Mouse (Mus musculus): ENCODE measurements around the gene Gm42878. TPM values are rescaled to one million over a fixed set of nuclear protein-coding genes. Genes with fewer than 3 reads are reported as not detected.

Gene Gm42878
- polyA plus RNA-seq, 1 experiment, result not detected

DNA sequence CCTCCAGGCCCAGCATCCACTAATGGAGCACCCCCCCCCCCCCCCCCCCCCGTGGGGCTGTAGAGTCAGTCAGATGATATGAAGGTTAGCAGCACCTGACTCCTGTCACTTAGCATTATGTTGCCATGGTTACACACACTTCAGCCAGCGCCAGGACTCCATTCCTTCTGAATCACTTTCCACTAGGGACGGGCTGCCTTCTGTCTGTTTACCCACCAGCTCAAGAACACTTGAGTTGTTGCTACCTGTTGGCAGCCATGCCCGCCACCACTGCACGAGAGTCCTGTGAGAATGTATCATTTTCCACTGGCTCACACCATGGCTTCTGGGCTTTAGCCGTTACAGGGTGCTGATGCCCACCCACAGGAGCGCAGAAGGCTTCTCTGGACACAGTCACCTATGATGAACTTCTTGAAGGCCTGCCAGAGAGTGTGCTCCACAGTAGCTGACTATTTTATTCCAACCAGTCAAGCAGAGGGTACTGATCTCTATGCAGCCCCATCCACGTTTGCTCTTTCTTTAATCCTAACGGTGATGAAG, 24.7 kb upstream of the Gm42878 start:
- no peak overlapping the region for H3K4me3 ChIP-seq (ENCODE audit: insufficient read depth, low read length)
- TF ChIP-seq POLR2A (IDR thresholded peaks at IDR 0.05; ENCODE audit: low read depth, low read length) (no peak), CTCF (IDR thresholded peaks at IDR 0.05; ENCODE audit: borderline replicate concordance, insufficient read depth, low read length) (no peak)
- H3K27ac ChIP-seq (ENCODE audit: insufficient read depth, low read length), result no peak overlapping the region
- H3K4me1 ChIP-seq (ENCODE audit: control insufficient read depth, insufficient read depth, low read length), result no peaks in the 10 kb centered on the region

DNA sequence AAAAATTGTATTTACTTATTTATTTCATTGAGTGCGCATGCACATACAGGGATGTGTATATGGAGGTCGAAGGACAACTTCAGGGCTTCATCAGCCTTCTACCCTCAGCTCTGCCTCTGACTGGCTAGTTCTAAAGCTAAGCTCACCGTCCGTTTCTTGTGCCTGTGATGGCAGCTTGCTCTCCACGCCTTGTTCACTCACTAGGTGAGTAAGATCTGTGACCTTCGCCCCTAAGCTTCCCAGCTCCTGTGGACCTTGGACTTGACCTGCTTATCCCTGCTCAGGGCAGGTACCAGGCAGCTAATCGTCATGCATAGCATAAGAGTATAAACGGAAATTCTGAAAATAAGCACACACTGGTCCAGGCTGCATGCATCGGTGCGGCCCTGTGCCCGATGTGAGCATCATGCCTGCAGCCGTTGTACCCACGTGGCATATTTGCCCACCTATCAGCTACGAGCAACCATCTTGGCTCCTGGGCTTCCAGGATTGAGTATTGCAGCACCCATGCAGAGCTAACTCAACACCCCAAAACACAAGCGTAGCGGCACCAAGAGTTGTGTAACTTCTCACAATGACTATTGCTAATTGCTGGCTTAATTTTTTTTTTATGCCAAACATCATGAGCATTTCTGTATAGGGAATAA, 20.9 kb upstream of the Gm42878 start:
- Histone ChIP-seq H3K27ac (ENCODE audit: insufficient read depth, low read length) (no peak overlapping the region), H3K4me3 (ENCODE audit: insufficient read depth, low read length) (no peak overlapping the region), H3K4me1 (ENCODE audit: control insufficient read depth, insufficient read depth, low read length) (no peaks in the 10 kb centered on the region)
- TF ChIP-seq POLR2A (IDR thresholded peaks at IDR 0.05; ENCODE audit: low read depth, low read length), result no peak
- no peak for TF ChIP-seq CTCF (IDR thresholded peaks at IDR 0.05; ENCODE audit: borderline replicate concordance, insufficient read depth, low read length)

DNA sequence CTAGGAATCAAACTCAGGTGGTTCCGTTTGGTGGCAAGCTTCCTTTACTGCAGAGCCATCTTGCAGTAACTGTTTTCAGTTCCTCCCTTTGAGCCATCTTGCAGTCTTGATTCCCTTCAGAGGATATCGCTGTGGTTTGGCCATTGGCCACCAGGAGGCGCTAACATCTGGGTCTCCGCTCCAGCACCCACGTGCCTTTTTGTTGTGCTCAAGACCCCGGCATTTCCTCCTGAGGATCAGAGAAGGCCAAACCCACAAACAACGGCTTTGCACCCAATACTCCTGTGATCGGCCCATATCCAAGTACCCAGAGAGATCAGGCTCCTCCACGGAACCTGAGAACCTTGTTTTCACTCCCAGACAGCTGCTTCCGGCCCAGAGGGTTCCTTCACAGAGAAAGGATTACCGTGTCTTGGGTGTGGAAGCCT, 19.2 kb upstream of the Gm42878 start:
- Histone ChIP-seq H3K27ac (ENCODE audit: insufficient read depth, low read length) (no peak overlapping the region), H3K4me1 (ENCODE audit: control insufficient read depth, insufficient read depth, low read length) (0 out of 2 replicates have a peak, but pooled peaks cover 3% of the 10 kb centered on the region), H3K4me3 (ENCODE audit: insufficient read depth, low read length) (no peak overlapping the region)
- no peak for TF ChIP-seq POLR2A (IDR thresholded peaks at IDR 0.05; ENCODE audit: low read depth, low read length)
- peak; percentile 64; the same call in 1 of the 2 replicates for TF ChIP-seq CTCF (IDR thresholded peaks at IDR 0.05; ENCODE audit: borderline replicate concordance, insufficient read depth, low read length)

DNA sequence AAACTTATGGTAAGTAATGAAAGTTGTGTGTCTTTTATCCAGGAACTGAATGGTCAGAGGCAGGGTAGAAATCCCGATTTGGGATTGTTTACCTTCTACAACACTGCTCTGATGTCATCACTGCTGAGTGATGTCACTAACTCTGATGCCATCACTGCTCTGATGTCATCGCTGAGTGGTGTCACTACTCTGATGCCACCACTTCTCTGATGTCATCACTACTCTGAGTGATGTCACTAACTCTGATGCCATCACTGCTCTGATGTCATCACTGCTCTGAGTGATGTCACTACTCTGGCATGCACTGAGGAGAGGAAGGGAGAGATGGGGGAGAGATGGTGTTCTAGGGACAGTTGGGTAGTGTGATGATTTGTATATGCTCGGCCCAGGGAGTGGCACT, 17.2 kb upstream of the Gm42878 start:
- 0 out of 2 replicates have a peak, but pooled peaks cover 3% of the 10 kb centered on the region for H3K4me1 ChIP-seq (ENCODE audit: control insufficient read depth, insufficient read depth, low read length)
- no peak overlapping the region for H3K4me3 ChIP-seq (ENCODE audit: insufficient read depth, low read length)
- H3K27ac ChIP-seq (ENCODE audit: insufficient read depth, low read length), result no peak overlapping the region
- TF ChIP-seq CTCF (IDR thresholded peaks at IDR 0.05; ENCODE audit: borderline replicate concordance, insufficient read depth, low read length) (no peak), POLR2A (IDR thresholded peaks at IDR 0.05; ENCODE audit: low read depth, low read length) (no peak)

DNA sequence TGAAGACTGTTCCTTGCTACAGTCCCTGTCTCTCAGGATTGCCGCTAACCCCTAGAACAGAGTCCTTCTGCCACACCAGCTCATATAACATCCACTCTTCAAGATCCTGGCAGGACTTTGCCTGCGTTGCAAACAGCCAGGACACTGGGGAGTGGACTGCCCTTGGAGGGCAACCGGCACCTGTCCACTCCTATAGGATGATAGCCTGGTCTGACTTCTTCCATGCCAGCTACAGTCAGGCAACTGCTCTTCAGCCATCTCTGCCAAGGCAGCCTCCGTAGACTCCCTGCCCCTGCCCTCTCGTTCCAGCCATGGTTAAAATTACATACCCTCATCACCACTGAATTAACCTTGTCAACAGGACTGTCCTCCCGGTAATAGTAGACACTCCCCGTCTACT, 3.9 kb upstream of the Gm42878 start:
- no peak overlapping the region for H3K4me3 ChIP-seq (ENCODE audit: insufficient read depth, low read length)
- TF ChIP-seq POLR2A (IDR thresholded peaks at IDR 0.05; ENCODE audit: low read depth, low read length) (no peak), CTCF (IDR thresholded peaks at IDR 0.05; ENCODE audit: borderline replicate concordance, insufficient read depth, low read length) (no peak)
- H3K27ac ChIP-seq (ENCODE audit: insufficient read depth, low read length), result no peak overlapping the region
- H3K4me1 ChIP-seq (ENCODE audit: control insufficient read depth, insufficient read depth, low read length), result no peaks in the 10 kb centered on the region; the same call in 1 of the 2 replicates

DNA sequence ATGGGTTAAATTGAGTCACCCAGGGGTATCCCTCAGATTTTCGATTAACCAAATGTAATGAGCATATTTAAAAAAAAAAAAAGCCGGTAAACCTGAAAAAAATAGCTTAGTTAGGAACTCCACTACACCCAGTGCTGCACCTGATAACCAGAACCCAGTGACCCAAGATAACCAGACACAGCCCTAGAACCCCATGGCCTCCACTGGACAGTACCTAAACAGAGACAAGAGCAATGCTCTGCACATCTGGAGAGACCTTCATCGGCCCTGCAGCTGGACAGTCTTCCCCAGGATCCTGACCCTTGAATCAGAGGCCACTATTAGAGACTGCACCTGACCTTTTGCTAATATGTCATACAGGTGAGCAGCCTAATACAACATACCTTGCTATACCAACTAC, 1.8 kb upstream of the Gm42878 start:
- H3K4me1 ChIP-seq (ENCODE audit: control insufficient read depth, insufficient read depth, low read length), result no peaks in the 10 kb centered on the region; the same call in none of the 2 replicates
- H3K4me3 ChIP-seq (ENCODE audit: insufficient read depth, low read length), result no peak overlapping the region
- TF ChIP-seq CTCF (IDR thresholded peaks at IDR 0.05; ENCODE audit: borderline replicate concordance, insufficient read depth, low read length) (no peak), POLR2A (IDR thresholded peaks at IDR 0.05; ENCODE audit: low read depth, low read length) (no peak)
- no peak overlapping the region for H3K27ac ChIP-seq (ENCODE audit: insufficient read depth, low read length)

DNA sequence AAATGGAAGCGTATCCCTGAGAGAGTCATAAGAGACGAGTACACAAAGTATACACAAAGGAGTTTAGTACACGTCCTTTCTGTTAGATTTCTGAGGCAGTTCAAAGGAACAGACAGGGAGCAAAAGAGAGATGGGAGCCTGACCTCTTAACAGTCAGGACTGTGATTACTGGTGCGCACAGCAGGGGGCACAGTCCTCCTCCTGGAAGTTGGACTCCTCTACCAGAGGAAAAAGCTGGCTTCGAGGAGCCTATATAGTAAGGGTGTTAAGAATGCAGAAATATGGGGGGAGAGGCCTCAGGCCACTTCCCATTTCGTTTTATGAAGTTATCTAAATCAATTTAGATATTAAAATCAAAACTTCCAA, 1.2 kb upstream of the Gm42878 start:
- TF ChIP-seq POLR2A (IDR thresholded peaks at IDR 0.05; ENCODE audit: low read depth, low read length) (no peak), CTCF (IDR thresholded peaks at IDR 0.05; ENCODE audit: borderline replicate concordance, insufficient read depth, low read length) (peak; percentile 55; the same call in 1 of the 2 replicates)
- Histone ChIP-seq H3K4me3 (ENCODE audit: insufficient read depth, low read length) (peak overlapping the region; percentile 81), H3K27ac (ENCODE audit: insufficient read depth, low read length) (no peak overlapping the region), H3K4me1 (ENCODE audit: control insufficient read depth, insufficient read depth, low read length) (no peaks in the 10 kb centered on the region; the same call in none of the 2 replicates)

DNA sequence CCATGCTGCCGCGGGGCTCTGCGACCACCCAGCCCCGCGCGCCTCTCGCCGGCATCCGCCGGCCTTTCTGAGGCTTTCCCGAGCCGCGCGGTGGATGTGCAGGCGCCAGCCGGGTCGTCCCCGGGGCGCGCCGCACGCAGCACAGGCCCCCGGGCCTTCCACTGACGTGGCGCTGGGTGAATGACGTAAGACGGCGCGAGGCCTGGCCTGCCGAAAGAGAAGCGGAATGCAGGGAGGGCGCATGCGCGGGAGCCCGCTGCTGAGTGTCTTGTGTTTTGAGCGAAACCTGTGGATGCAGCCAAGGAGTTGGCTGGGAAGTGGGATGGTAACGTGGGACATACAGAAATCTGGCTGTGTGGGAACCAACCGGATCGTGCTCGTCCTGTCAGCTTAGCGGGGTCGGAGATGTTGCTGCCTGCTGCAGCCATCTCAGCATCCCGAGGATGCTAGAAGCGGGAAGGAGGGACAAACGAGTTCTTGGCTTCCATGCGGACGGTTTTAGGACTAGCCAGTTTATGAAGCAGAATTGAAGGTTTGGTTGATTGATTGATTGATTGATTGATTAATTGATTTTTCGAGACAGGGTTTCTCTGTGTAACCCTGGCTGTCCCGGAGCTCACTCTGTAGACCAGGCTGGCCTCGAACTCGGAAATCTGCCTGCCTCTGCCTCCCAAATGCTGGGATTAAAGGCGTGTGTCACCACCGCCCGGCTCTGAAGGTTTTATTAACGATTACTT, 679 bp upstream of the Gm42878 start, which contains the start of gene Mapkapk5:
Gene Mapkapk5, minus strand, starts transcription at position 113 of the 737 bp plus-strand sequence.
- Histone ChIP-seq H3K4me1 (ENCODE audit: control insufficient read depth, insufficient read depth, low read length) (no peaks in the 10 kb centered on the region; the same call in none of the 2 replicates), H3K27ac (ENCODE audit: insufficient read depth, low read length) (peak within 1 kb of the TSS; percentile 52; the same call in 1 of the 2 replicates), H3K4me3 (ENCODE audit: insufficient read depth, low read length) (peak within 1 kb of the TSS; percentile 81)
- peak; percentile 97 for TF ChIP-seq POLR2A (IDR thresholded peaks at IDR 0.05; ENCODE audit: low read depth, low read length)
- TF ChIP-seq CTCF (IDR thresholded peaks at IDR 0.05; ENCODE audit: borderline replicate concordance, insufficient read depth, low read length), result no peak

DNA sequence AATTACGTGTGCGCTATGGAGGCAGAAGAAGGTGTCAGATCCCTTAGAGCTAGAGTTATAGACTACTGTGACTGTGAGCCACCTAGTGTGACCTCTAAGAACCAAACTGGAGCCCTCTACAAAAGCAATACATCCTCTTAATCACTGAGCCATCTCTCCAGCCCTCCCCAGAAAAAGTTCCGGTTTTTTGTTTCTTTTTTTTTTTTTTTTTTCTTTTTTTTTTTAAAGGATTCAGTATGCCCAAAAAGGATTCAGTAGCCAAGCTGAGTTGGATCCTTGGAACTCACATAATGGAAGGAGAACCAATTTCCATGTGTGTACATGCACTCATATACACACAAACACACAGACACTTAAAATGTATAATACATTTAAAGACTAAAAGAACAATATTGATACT, 1.9 kb downstream of the Gm42878 start:
- Histone ChIP-seq H3K4me3 (ENCODE audit: insufficient read depth, low read length) (no peak overlapping the region), H3K4me1 (ENCODE audit: control insufficient read depth, insufficient read depth, low read length) (no peaks in the 10 kb centered on the region; the same call in none of the 2 replicates)
- TF ChIP-seq CTCF (IDR thresholded peaks at IDR 0.05; ENCODE audit: borderline replicate concordance, insufficient read depth, low read length) (no peak), POLR2A (IDR thresholded peaks at IDR 0.05; ENCODE audit: low read depth, low read length) (no peak)

More for the DNA sequence above, 1.9 kb downstream of the Gm42878 start:
- H3K27ac ChIP-seq (ENCODE audit: insufficient read depth, low read length), result no peak overlapping the region

Data from embryonic fibroblast, embryonic 13.5 days (primary cell).